Mouse (Mus musculus) liver, adult 10 weeks (tissue): ENCODE results near the gene Cdk5r2. TPM values are rescaled to one million over a fixed set of nuclear protein-coding genes. Genes with fewer than 3 reads are reported as not detected.

Source experiments
- polyA plus RNA-seq: library from polyadenylated mRNA; stranded (reverse); fragments of 350-450 nt; fragmentation: Illumina TruSeq; extraction: RNeasy Lipid Tissue Mini Kit (QIAGEN cat#74804); gene quantifications from one replicate; pipeline ENCODE4 v1.2.3, GENCODE M21; 2014; ENCODE audit warnings: low read depth, low replicate concordance

The Cdk5r2 gene
- not detected for polyA plus RNA-seq

GRCm38 (mm10) chr1:74854306-74855056 lies at the start of gene Cdk5r2:
Gene Cdk5r2 (plus strand): TSS chr1:74854934.

GRCm38 (mm10) chr1:74885369-74886042 lies 30.8 kb downstream of the Cdk5r2 start, which contains the start of gene Fev:
Gene Fev (minus strand): TSS chr1:74885419.

GRCm38 (mm10) chr1:74893134-74893855 lies 38.6 kb downstream of the Cdk5r2 start, which contains the start of gene Cryba2:
Gene Cryba2 (minus strand): TSS chr1:74893143.

Other genes starting within 250 kb of the Cdk5r2 start
- gene Ttll4, start 193.2 kb upstream of the Cdk5r2 start, polyA plus RNA-seq: 11.1 TPM
- 209 TPM for gene Cyp27a1, start 141.4 kb upstream of the Cdk5r2 start, polyA plus RNA-seq
- not detected for gene Prkag3, start 105.7 kb upstream of the Cdk5r2 start, polyA plus RNA-seq
- not detected for gene Wnt6, start 83.0 kb upstream of the Cdk5r2 start, polyA plus RNA-seq
- not detected for gene Wnt10a, start 63.4 kb upstream of the Cdk5r2 start, polyA plus RNA-seq
- not detected for gene Fev, start 30.5 kb downstream of the Cdk5r2 start, polyA plus RNA-seq
- not detected for gene Cryba2, start 38.2 kb downstream of the Cdk5r2 start, polyA plus RNA-seq
- gene Cfap65, start 80.7 kb downstream of the Cdk5r2 start, polyA plus RNA-seq: not detected
- not detected for gene Ihh, start 96.7 kb downstream of the Cdk5r2 start, polyA plus RNA-seq